Mouse (Mus musculus): ENCODE measurements around the gene Rgn.

Gene Rgn

GRCm38 (mm10) chrX:20549532-20549931, at the start of gene Rgn:
Gene Rgn (plus strand): TSS chrX:20549787.
- DNase-seq (ENCODE audit: low read depth): no peak

- DNase-seq (ENCODE audit: low read depth): no peak
Observed at GRCm38 (mm10) chrX:20520290-20520939, 29.2 kb upstream of the Rgn start.

GRCm38 (mm10) chrX:20521578-20521977, 28.0 kb upstream of the Rgn start:
- DNase-seq (ENCODE audit: low read depth): no peak

GRCm38 (mm10) chrX:20532621-20533020, 17.0 kb upstream of the Rgn start:
- no peak for DNase-seq (ENCODE audit: low read depth)

- no peak for DNase-seq (ENCODE audit: low read depth)
Observed at GRCm38 (mm10) chrX:20543867-20544266, 5.7 kb upstream of the Rgn start.

GRCm38 (mm10) chrX:20547609-20548008, 2.0 kb upstream of the Rgn start:
- no peak for DNase-seq (ENCODE audit: low read depth)

GRCm38 (mm10) chrX:20548011-20548879, 1.3 kb upstream of the Rgn start:
- DNase-seq (ENCODE audit: low read depth): no peak

- no peak for DNase-seq (ENCODE audit: low read depth)
Observed at GRCm38 (mm10) chrX:20548880-20549440, 627 bp upstream of the Rgn start.

- DNase-seq (ENCODE audit: low read depth): no peak
Observed at GRCm38 (mm10) chrX:20552199-20552598, 2.6 kb downstream of the Rgn start.

GRCm38 (mm10) chrX:20561846-20562245, 12.3 kb downstream of the Rgn start:
- DNase-seq (ENCODE audit: low read depth): no peak

- no peak for DNase-seq (ENCODE audit: low read depth)
Observed at GRCm38 (mm10) chrX:20563941-20564340, 14.4 kb downstream of the Rgn start.

- DNase-seq (ENCODE audit: low read depth): no peak
Observed at GRCm38 (mm10) chrX:20571024-20571423, 21.4 kb downstream of the Rgn start.

GRCm38 (mm10) chrX:20572683-20573082, 23.1 kb downstream of the Rgn start:
- no peak for DNase-seq (ENCODE audit: low read depth)

- DNase-seq (ENCODE audit: low read depth): no peak
Observed at GRCm38 (mm10) chrX:20573927-20574326, 24.3 kb downstream of the Rgn start.

- DNase-seq (ENCODE audit: low read depth): no peak
Observed at GRCm38 (mm10) chrX:20587968-20588367, 38.4 kb downstream of the Rgn start.

GRCm38 (mm10) chrX:20608500-20608899, 58.9 kb downstream of the Rgn start:
- no peak for DNase-seq (ENCODE audit: low read depth)
